Mouse (Mus musculus) limb, embryonic 14.5 days (tissue): ENCODE measurements around the gene Siglecg. TPM values are rescaled to one million over a fixed set of nuclear protein-coding genes. Genes with fewer than 3 reads are reported as not detected.
"Not testable (repeated sequence)": the region's sequence is repeated elsewhere in the genome, so short reads cannot be mapped to it uniquely, and the experiment has no call there.

Source experiments
- ATAC-seq: fragments of 200-750 bp; cut with Nextera tagmentation; 2 replicates; pipeline ENCODE4 v1.8.0; 2017; ENCODE audit warnings: low read depth, moderate number of reproducible peaks, moderate TSS enrichment; ENCODE audit not compliant: low FRiP score
- DNase-seq: peaks from one replicate; pipeline ENCODE4 v3.0.0-alpha.2; 2015; ENCODE audit warnings: low spot score
- H3K27ac ChIP-seq: fragments of 300-500 bp; sonication (generic); replicated peaks from 2 replicates; pipeline ENCODE4 v1.5.1; 2014; ENCODE audit warnings: low read depth, mild to moderate bottlenecking, low read length, moderate library complexity, mixed read lengths
- H3K27me3 ChIP-seq: fragments of 300-500 bp; sonication (generic); 2 replicates; pipeline ENCODE4 v1.6.1; 2014; ENCODE audit warnings: low read length, mixed read lengths; ENCODE audit not compliant: control insufficient read depth, insufficient read depth
- H3K36me3 ChIP-seq: fragments of 300-500 bp; sonication (generic); 2 replicates; pipeline ENCODE4 v1.6.1; 2014; ENCODE audit warnings: mild to moderate bottlenecking, low read length, moderate library complexity, mixed read lengths; ENCODE audit not compliant: control insufficient read depth, insufficient read depth
- H3K4me1 ChIP-seq: fragments of 300-500 bp; sonication (generic); 2 replicates; pipeline ENCODE4 v1.6.1; 2014; ENCODE audit warnings: antibody characterized with exemption, low read length, mixed read lengths; ENCODE audit not compliant: control insufficient read depth, insufficient read depth
- H3K4me2 ChIP-seq: fragments of 300-500 bp; sonication (generic); replicated peaks from 2 replicates; pipeline ENCODE4 v1.6.1; 2014; ENCODE audit warnings: low read depth, mild to moderate bottlenecking, low read length, moderate library complexity; ENCODE audit not compliant: severe bottlenecking
- H3K4me3 ChIP-seq: fragments of 300-500 bp; sonication (generic); replicated peaks from 2 replicates; pipeline ENCODE4 v1.5.1; 2014; ENCODE audit warnings: low read length
- H3K9ac ChIP-seq: fragments of 300-500 bp; sonication (generic); 2 replicates; pipeline ENCODE4 v1.6.1; 2014; ENCODE audit warnings: mild to moderate bottlenecking, low read depth, low read length, moderate library complexity; ENCODE audit not compliant: severe bottlenecking
- H3K9me3 ChIP-seq: fragments of 300-500 bp; sonication (generic); 2 replicates; pipeline ENCODE4 v1.6.1; 2016; ENCODE audit warnings: low read length; ENCODE audit not compliant: control insufficient read depth
- POLR2A ChIP-seq: fragments of 200-500 bp; IDR thresholded peaks from 2 replicates; pipeline ENCODE4 v1.8.0; 2012; ENCODE audit warnings: inconsistent platforms, mild to moderate bottlenecking, moderate library complexity, borderline replicate concordance; ENCODE audit not compliant: insufficient read depth, insufficient read length; ENCODE audit errors: extremely low read depth
- WGBS: fragments of 180-500 bp; shearing (Covaris S2); extraction: QIAGEN DNeasy Blood & Tissue Kit; methylation state at CpG from one replicate; pipeline ENCODE4 v1.1.7; 2014; 5-methylcytosine and 5-hydroxymethylcytosine counted together
- polyA plus RNA-seq, 2 experiments: library from polyadenylated mRNA; depleted of rRNA in 1 of 2; stranded (reverse) in 1 of 2; unstranded in 1 of 2; fragments of >200 nt; fragmentation: Nextera tagmentation in 1 of 2; extraction: Ambion mirVana in 1 of 2; gene quantifications; 2 replicates each; pipeline versions ENCODE4 v1.2.1 to v1.2.3; 2012 to 2014

The Siglecg gene
- polyA plus RNA-seq, 2 experiments = 0.29 to 0.33 TPM

DNA sequence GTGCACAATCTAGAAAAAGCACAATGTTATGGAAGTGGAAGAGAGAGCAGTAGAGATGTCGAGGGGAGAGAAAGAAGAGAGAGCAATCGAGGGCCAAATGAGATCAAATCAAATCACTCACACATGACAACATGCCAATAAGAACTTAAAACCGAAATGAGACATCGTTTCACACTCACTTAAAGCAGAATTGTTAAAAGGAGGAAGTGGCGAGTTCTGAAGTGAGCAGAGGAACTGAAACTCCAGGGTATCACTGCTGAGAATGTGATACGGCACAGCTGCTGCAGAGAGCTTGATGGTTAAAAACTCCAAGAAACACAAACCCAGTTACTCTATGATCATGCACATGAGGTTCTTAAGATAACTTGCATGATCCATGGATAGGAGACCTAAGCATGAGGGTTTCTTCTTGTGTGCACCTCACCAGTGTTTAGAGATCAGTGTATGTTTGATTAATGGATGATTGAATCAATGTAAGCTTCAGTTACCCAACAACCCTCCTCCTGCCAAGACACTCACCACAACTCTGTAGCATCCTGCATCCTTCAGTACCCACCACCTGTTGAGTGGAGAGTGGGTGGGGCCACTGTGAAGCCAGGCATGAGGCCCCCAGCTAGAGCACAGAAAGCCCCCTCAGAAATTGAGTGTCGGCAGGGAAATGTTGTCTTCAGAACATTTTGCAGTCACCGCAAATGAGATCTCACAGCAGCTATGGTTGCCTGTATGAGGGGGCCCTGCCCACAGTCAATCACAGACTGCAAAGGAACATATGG is 15.5 kb upstream of the Siglecg start:
- Histone ChIP-seq H3K9ac (no peak overlapping the region), H3K9me3 (no peaks in the 10 kb centered on the region), H3K36me3 (no peaks in the 10 kb centered on the region), H3K27me3 (no peaks in the 10 kb centered on the region), H3K27ac (no peak overlapping the region), H3K4me2 (no peak overlapping the region), H3K4me3 (no peak overlapping the region), H3K4me1 (no peaks in the 10 kb centered on the region)
- no peak for DNase-seq
- ATAC-seq = no peak
- TF ChIP-seq POLR2A = no peak
- WGBS = 71% methylated on average over 8 of the region's 8 CpGs

DNA sequence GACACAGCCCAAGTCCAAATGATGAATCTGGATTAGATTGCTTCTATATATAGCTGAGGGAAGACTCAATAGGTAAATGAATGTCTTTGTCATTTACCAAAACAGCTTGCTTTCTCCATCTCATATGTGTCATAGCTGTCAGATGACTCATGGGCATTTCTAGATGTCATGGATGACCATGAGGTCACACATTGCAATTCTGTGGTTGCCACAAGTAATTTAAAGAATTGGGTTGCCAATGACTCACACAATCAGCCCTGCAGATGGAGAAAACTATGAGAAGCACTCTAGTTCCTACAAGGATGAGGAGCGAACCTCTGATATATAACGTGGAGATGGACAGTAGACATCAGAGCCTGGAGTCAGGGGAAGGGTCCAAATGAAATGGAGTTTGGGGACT is 8.5 kb upstream of the Siglecg start:
- DNase-seq (no peak), ATAC-seq (no peak)
- Histone ChIP-seq H3K4me1 (no peaks in the 10 kb centered on the region), H3K9me3 (no peaks in the 10 kb centered on the region), H3K4me2 (no peak overlapping the region), H3K4me3 (no peak overlapping the region), H3K9ac (no peak overlapping the region), H3K27me3 (no peaks in the 10 kb centered on the region), H3K27ac (no peak overlapping the region), H3K36me3 (no peaks in the 10 kb centered on the region)
- 76% methylated on average over 2 of the region's 2 CpGs for WGBS
- no peak for TF ChIP-seq POLR2A

- Histone ChIP-seq H3K9me3 (no peaks in the 10 kb centered on the region), H3K27me3 (no peaks in the 10 kb centered on the region), H3K4me1 (no peaks in the 10 kb centered on the region), H3K36me3 (no peaks in the 10 kb centered on the region), H3K27ac (no peak overlapping the region), H3K4me2 (no peak overlapping the region), H3K9ac (no peak overlapping the region), H3K4me3 (no peak overlapping the region)
- WGBS = 21% methylated on average over 2 of the region's 2 CpGs
- no peak for TF ChIP-seq POLR2A
- ATAC-seq = no peak
- DNase-seq = no peak
Measured at GRCm38 (mm10) chr7:43402718-43403117, 5.3 kb upstream of the Siglecg start.

DNA sequence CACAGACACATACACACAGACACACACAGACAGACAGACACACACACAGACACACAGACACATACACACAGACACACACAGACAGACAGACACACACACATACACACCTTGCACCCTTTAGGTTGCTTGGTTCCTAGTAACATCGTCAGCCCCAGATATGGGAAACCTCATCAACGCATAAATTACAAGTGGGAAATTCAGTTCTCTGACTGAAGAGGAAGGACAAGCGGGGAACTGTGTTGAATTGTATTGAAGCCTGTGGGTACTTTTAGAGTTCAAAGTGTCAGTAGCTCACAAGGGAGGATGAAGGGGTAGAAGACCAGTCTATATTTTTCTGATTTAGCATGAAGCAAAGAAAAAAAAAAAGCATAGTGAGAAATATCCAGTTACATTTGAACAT is 431 bp upstream of the Siglecg start:
- 85% methylated on average over 3 of the region's 3 CpGs for whole genome bisulfite sequencing
- Histone ChIP-seq H3K27ac (no peak overlapping the region), H3K9ac (no peak overlapping the region), H3K4me2 (no peak overlapping the region), H3K4me3 (no peak overlapping the region), H3K36me3 (no peaks in the 10 kb centered on the region), H3K9me3 (no peaks in the 10 kb centered on the region), H3K27me3 (no peaks in the 10 kb centered on the region), H3K4me1 (no peaks in the 10 kb centered on the region)
- no peak for TF ChIP-seq POLR2A
- DNase-seq (no peak), ATAC-seq (no peak)

- Histone ChIP-seq H3K27me3 (no peaks in the 10 kb centered on the region), H3K36me3 (no peaks in the 10 kb centered on the region), H3K9me3 (no peaks in the 10 kb centered on the region), H3K4me2 (no peak overlapping the region), H3K4me1 (no peaks in the 10 kb centered on the region), H3K9ac (no peak overlapping the region), H3K4me3 (no peak overlapping the region), H3K27ac (no peak overlapping the region)
- DNase-seq = no peak
- no peak for TF ChIP-seq POLR2A
- ATAC-seq = no peak
- 79% methylated on average over 3 of the region's 3 CpGs for WGBS
Measured at GRCm38 (mm10) chr7:43409084-43409483, 1.1 kb downstream of the Siglecg start.

- H3K9me3 ChIP-seq, H3K27me3 ChIP-seq, H3K27ac ChIP-seq, DNase-seq, H3K4me3 ChIP-seq, H3K4me2 ChIP-seq, H3K36me3 ChIP-seq, ATAC-seq, H3K4me1 ChIP-seq, H3K9ac ChIP-seq: not testable (repeated sequence)
- WGBS = 24% methylated on average over 4 of the region's 4 CpGs
Measured at GRCm38 (mm10) chr7:43411724-43412123, 3.7 kb downstream of the Siglecg start.
